Mouse (Mus musculus) liver, embryonic 14.5 days (tissue): Measurements from ENCODE around the gene Aarsd1.

ENCODE experiments used
- CTCF ChIP-seq: IDR thresholded peaks from 2 replicates; pipeline ENCODE4 v1.5.1; 2016; ENCODE audit warnings: antibody characterized with exemption, low read depth, control low read depth
- EP300 ChIP-seq: IDR thresholded peaks from 2 replicates; pipeline ENCODE4 v1.6.1; 2016; ENCODE audit warnings: antibody characterized with exemption, low read depth

DNA sequence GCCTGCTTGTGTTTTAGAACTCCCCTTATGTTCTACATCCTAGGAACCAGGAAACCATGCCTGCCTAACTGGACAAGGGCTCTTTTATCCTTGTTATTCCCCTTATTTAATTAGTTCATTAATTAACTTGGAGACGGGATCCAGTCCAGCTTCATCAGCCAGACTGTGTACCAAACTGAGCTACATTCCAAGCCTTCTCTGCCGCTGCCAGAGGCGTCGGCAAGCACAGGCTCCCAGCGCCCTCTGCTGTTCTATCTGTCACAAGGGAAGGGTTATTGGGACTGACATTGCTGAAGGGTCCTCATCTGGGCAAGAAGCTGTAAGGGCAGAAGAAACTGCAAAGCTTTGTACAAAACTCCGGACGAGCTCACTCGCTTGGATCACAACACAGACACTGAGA, 22.3 kb downstream of the Aarsd1 start:
- peak; percentile 92 for TF ChIP-seq CTCF
- no peak for TF ChIP-seq EP300
